Mouse (Mus musculus): Measurements from ENCODE around the gene Klhdc3. TPM values are rescaled to one million over a fixed set of nuclear protein-coding genes. Genes with fewer than 3 reads are reported as not detected.

The Klhdc3 gene
- polyA plus RNA-seq, 1 experiment from 2014 or later = 179 TPM

GRCm38 (mm10) chr17:46649811-46650210 lies 30.9 kb downstream of the Klhdc3 start:
- Histone ChIP-seq H3K27ac (replicated peaks) (peak overlapping the region; percentile 95), H3K4me2 (peak overlapping the region; percentile 90), H3K27me3 (no peaks in the 10 kb centered on the region), H3K9me3 (no peaks in the 10 kb centered on the region), H3K4me1 (replicated peaks) (peaks cover 50% of the 10 kb centered on the region), H3K9ac (peak overlapping the region; percentile 86), H3K4me3 (peak overlapping the region; percentile 57), H3K36me3 (peaks cover 29% of the 10 kb centered on the region)
- ATAC-seq (ENCODE audit: low FRiP score, low read depth) = no peak
- 31% methylated on average over 15 of the region's 15 CpGs for WGBS

- H3K36me3 ChIP-seq = peaks cover 15% of the 10 kb centered on the region
- no peak for ATAC-seq (ENCODE audit: low FRiP score, low read depth)
- no peak overlapping the region for H3K9ac ChIP-seq
- H3K4me1 ChIP-seq (replicated peaks) = peaks cover 58% of the 10 kb centered on the region
- no peaks in the 10 kb centered on the region for H3K9me3 ChIP-seq
- H3K27me3 ChIP-seq = no peaks in the 10 kb centered on the region
- no peak overlapping the region for H3K4me3 ChIP-seq
- H3K27ac ChIP-seq (replicated peaks) = no peak overlapping the region
- no peak overlapping the region for H3K4me2 ChIP-seq
- 93% methylated on average over 9 of the region's 9 CpGs for WGBS
Observed at GRCm38 (mm10) chr17:46648436-46648835, 32.3 kb downstream of the Klhdc3 start.

- Histone ChIP-seq H3K36me3 (0 out of 2 replicates have a peak, but pooled peaks cover 4% of the 10 kb centered on the region), H3K27me3 (no peaks in the 10 kb centered on the region), H3K9ac (no peak overlapping the region), H3K27ac (replicated peaks) (no peak overlapping the region), H3K9me3 (no peaks in the 10 kb centered on the region), H3K4me3 (no peak overlapping the region), H3K4me1 (replicated peaks) (peaks cover 48% of the 10 kb centered on the region), H3K4me2 (no peak overlapping the region)
- no peak for ATAC-seq (ENCODE audit: low FRiP score, low read depth)
- 93% methylated on average over 7 of the region's 7 CpGs for WGBS
Observed at GRCm38 (mm10) chr17:46647279-46647678, 33.4 kb downstream of the Klhdc3 start.

GRCm38 (mm10) chr17:46646322-46646662 lies 34.4 kb downstream of the Klhdc3 start:
- ATAC-seq (ENCODE audit: low FRiP score, low read depth) = peak; percentile 23; the same call in 1 of the 2 replicates
- Histone ChIP-seq H3K27ac (replicated peaks) (peak overlapping the region; percentile 93), H3K4me1 (replicated peaks) (peaks cover 38% of the 10 kb centered on the region), H3K9me3 (no peaks in the 10 kb centered on the region), H3K27me3 (no peaks in the 10 kb centered on the region), H3K9ac (peak overlapping the region; percentile 80), H3K4me3 (peak overlapping the region; percentile 72), H3K36me3 (0 out of 2 replicates have a peak, but pooled peaks cover 4% of the 10 kb centered on the region), H3K4me2 (peak overlapping the region; percentile 72)
- WGBS = 0% methylated on average over 19 of the region's 19 CpGs

- Histone ChIP-seq H3K27me3 (no peaks in the 10 kb centered on the region), H3K9ac (peak within 1 kb of the TSS; percentile 80), H3K4me2 (peak within 1 kb of the TSS; percentile 80), H3K9me3 (no peaks in the 10 kb centered on the region), H3K27ac (replicated peaks) (peak within 1 kb of the TSS; percentile 93), H3K4me3 (peak within 1 kb of the TSS; percentile 72), H3K4me1 (replicated peaks) (peaks cover 33% of the 10 kb centered on the region), H3K36me3 (peaks cover 7% of the 10 kb centered on the region; the same call in 1 of the 2 replicates)
- ATAC-seq (ENCODE audit: low FRiP score, low read depth) = peak; percentile 71
- WGBS = under 1% methylated on average over 53 of the region's 53 CpGs
Observed at GRCm38 (mm10) chr17:46645561-46646321, 35.0 kb downstream of the Klhdc3 start, which contains the start of the genes Klc4 and Mrpl2. TSS of gene Klc4 (minus strand) at chr17:46646022. TSS of gene Mrpl2 (plus strand) at chr17:46646229.

GRCm38 (mm10) chr17:46644916-46645475 lies 35.7 kb downstream of the Klhdc3 start:
- H3K9ac ChIP-seq = peak overlapping the region; percentile 68
- H3K27me3 ChIP-seq = no peaks in the 10 kb centered on the region
- H3K4me1 ChIP-seq (replicated peaks) = peaks cover 33% of the 10 kb centered on the region
- peak overlapping the region; percentile 72 for H3K4me3 ChIP-seq
- H3K36me3 ChIP-seq = peaks cover 14% of the 10 kb centered on the region; the same call in 1 of the 2 replicates
- peak overlapping the region; percentile 47 for H3K27ac ChIP-seq (replicated peaks)
- WGBS = 11% methylated on average over 11 of the region's 11 CpGs
- H3K9me3 ChIP-seq = no peaks in the 10 kb centered on the region
- peak; percentile 13; the same call in 1 of the 2 replicates for ATAC-seq (ENCODE audit: low FRiP score, low read depth)
- peak overlapping the region; percentile 80 for H3K4me2 ChIP-seq

- no peaks in the 10 kb centered on the region for H3K27me3 ChIP-seq
Observed at GRCm38 (mm10) chr17:46644152-46644805, 36.4 kb downstream of the Klhdc3 start.

GRCm38 (mm10) chr17:46642060-46642459 lies 38.7 kb downstream of the Klhdc3 start:
- no peak for ATAC-seq (ENCODE audit: low FRiP score, low read depth)
- H3K27ac ChIP-seq (replicated peaks) = no peak overlapping the region
- H3K4me3 ChIP-seq = no peak overlapping the region
- WGBS = 95% methylated on average over 17 of the region's 17 CpGs
- no peak overlapping the region for H3K9ac ChIP-seq
- no peaks in the 10 kb centered on the region for H3K27me3 ChIP-seq
- no peak overlapping the region for H3K4me2 ChIP-seq
- peaks cover 22% of the 10 kb centered on the region for H3K4me1 ChIP-seq (replicated peaks)
- no peaks in the 10 kb centered on the region for H3K9me3 ChIP-seq
- peaks cover 23% of the 10 kb centered on the region; the same call in 1 of the 2 replicates for H3K36me3 ChIP-seq

More at GRCm38 (mm10) chr17:46644152-46644805, 36.4 kb downstream of the Klhdc3 start:
- peak overlapping the region; percentile 68 for H3K9ac ChIP-seq
- H3K4me1 ChIP-seq (replicated peaks) = peaks cover 26% of the 10 kb centered on the region
- peaks cover 20% of the 10 kb centered on the region; the same call in 1 of the 2 replicates for H3K36me3 ChIP-seq
- no peak overlapping the region for H3K27ac ChIP-seq (replicated peaks)
- ATAC-seq (ENCODE audit: low FRiP score, low read depth) = no peak
- WGBS = 92% methylated on average over 12 of the region's 12 CpGs
- peak overlapping the region; percentile 80 for H3K4me2 ChIP-seq
- H3K9me3 ChIP-seq = no peaks in the 10 kb centered on the region
- peak overlapping the region; percentile 72 for H3K4me3 ChIP-seq

- Histone ChIP-seq H3K36me3 (peaks cover 27% of the 10 kb centered on the region; the same call in 1 of the 2 replicates), H3K9me3 (no peaks in the 10 kb centered on the region)
- no peak for ATAC-seq (ENCODE audit: low FRiP score, low read depth)
Observed at GRCm38 (mm10) chr17:46639929-46640328, 40.8 kb downstream of the Klhdc3 start.

GRCm38 (mm10) chr17:46636831-46637523 lies 43.7 kb downstream of the Klhdc3 start:
- Histone ChIP-seq H3K4me2 (peak overlapping the region; percentile 40), H3K36me3 (peaks cover 36% of the 10 kb centered on the region)
- 18% methylated on average over 15 of the region's 15 CpGs for WGBS

More at GRCm38 (mm10) chr17:46639929-46640328, 40.8 kb downstream of the Klhdc3 start:
- Histone ChIP-seq H3K4me1 (replicated peaks) (peaks cover 18% of the 10 kb centered on the region), H3K4me2 (no peak overlapping the region), H3K4me3 (no peak overlapping the region), H3K27me3 (no peaks in the 10 kb centered on the region), H3K9ac (no peak overlapping the region), H3K27ac (replicated peaks) (no peak overlapping the region)
- 87% methylated on average over 9 of the region's 9 CpGs for WGBS

GRCm38 (mm10) chr17:46629685-46630441 lies 50.9 kb downstream of the Klhdc3 start:
- no peaks in the 10 kb centered on the region for H3K27me3 ChIP-seq
- peak overlapping the region; percentile 86 for H3K27ac ChIP-seq (replicated peaks)
- peak overlapping the region; percentile 58 for H3K4me3 ChIP-seq
- peak; percentile 29 for ATAC-seq (ENCODE audit: low FRiP score, low read depth)
- peaks cover 16% of the 10 kb centered on the region for H3K36me3 ChIP-seq
- peaks cover 29% of the 10 kb centered on the region for H3K4me1 ChIP-seq (replicated peaks)
- H3K4me2 ChIP-seq = peak overlapping the region; percentile 73
- 10% methylated on average over 12 of the region's 12 CpGs for WGBS
- H3K9ac ChIP-seq = peak overlapping the region; percentile 73; the same call in 1 of the 2 replicates
- no peaks in the 10 kb centered on the region for H3K9me3 ChIP-seq

More at GRCm38 (mm10) chr17:46636831-46637523, 43.7 kb downstream of the Klhdc3 start:
- H3K4me3 ChIP-seq = no peak overlapping the region
- H3K27ac ChIP-seq (replicated peaks) = no peak overlapping the region
- H3K4me1 ChIP-seq (replicated peaks) = peaks cover 8% of the 10 kb centered on the region; the same call in 1 of the 2 replicates
- no peaks in the 10 kb centered on the region for H3K9me3 ChIP-seq
- ATAC-seq (ENCODE audit: low FRiP score, low read depth) = no peak
- H3K9ac ChIP-seq = no peak overlapping the region
- no peaks in the 10 kb centered on the region for H3K27me3 ChIP-seq
